Mouse (Mus musculus): ENCODE results near the gene Ttll13. TPM values are rescaled to one million over a fixed set of nuclear protein-coding genes. Genes with fewer than 3 reads are reported as not detected.

Ttll13 gene
- total and polyA plus RNA-seq, 3 experiments: 0.39 to 0.40 TPM; not detected in 1

DNA sequence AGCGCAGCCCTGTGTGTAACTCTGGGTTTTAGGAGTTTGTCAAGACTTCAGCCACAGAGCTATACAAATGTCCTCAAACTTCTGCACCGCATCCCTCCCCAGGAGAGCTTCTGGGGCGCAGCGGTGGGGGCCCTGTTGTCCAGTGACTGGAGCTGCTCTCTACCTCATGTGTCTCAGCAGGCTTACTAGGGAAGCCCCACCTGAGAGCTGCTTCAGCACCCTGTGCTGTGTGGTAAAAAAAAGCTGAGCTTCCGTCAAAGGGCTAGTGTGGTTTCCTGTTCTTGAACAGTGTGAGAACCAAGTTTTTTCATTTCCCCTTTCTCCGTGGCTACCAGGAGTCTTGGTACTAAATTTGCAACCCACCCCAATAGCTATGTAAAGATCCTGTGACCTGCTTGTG, 36.5 kb upstream of the Ttll13 start (continued):
- no peak for TF ChIP-seq SMC3 (IDR thresholded peaks at IDR 0.05; ENCODE audit: low read depth, low read length)
- 0 out of 2 replicates have a peak, but pooled peaks have one; percentile 1 for TF ChIP-seq ZC3H11A (IDR thresholded peaks at IDR 0.05; ENCODE audit: low read depth, low read length)

- Histone ChIP-seq H3K9me3 (replicated peaks; ENCODE audit: insufficient read depth, low read length) (no peaks in the 10 kb centered on the region), H3K27ac (ENCODE audit: control insufficient read depth, low read depth, low read length) (no peak overlapping the region), H3K36me3 (ENCODE audit: control insufficient read depth in 1 of 2, insufficient read depth in 2 of 2, low read length in 2 of 2) (peaks cover 1 to 40% of the 10 kb centered on the region in 2 experiments; a peak in 3 of 4 replicates), H3K27me3 (ENCODE audit: control insufficient read depth in 1 of 2, insufficient read depth in 2 of 2, low read length in 2 of 2) (no peaks in the 10 kb centered on the region), H3K4me1 (ENCODE audit: control insufficient read depth in 1 of 2, insufficient read depth in 2 of 2, low read length in 2 of 2) (peaks cover 20 to 47% of the 10 kb centered on the region in 2 experiments), H3K9ac (ENCODE audit: control insufficient read depth, low read depth, low read length, poor library complexity, severe bottlenecking) (no peak overlapping the region), H3K4me3 (ENCODE audit: control insufficient read depth in 1 of 2, insufficient read depth in 1 of 2, low read depth in 2 of 2, low read length in 2 of 2) (no peak overlapping the region), H3K79me2 (ENCODE audit: control insufficient read depth, insufficient read depth, low read length, poor library complexity) (peaks cover 38% of the 10 kb centered on the region)
- no peak for DNase-seq (ENCODE audit: low read depth, low spot score)
- TF ChIP-seq ELF1 (IDR thresholded peaks at IDR 0.05; ENCODE audit: low read depth, low read length) (no peak), ZNF384 (IDR thresholded peaks at IDR 0.05; ENCODE audit: low read depth, low read length) (0 out of 2 replicates have a peak, but pooled peaks have one; percentile 27)
These were observed 35.2 kb upstream of the Ttll13 start for GRCm38 (mm10) chr7:80210982-80211381.

- Histone ChIP-seq H3K4me1 (ENCODE audit: control insufficient read depth in 1 of 2, insufficient read depth in 2 of 2, low read length in 2 of 2) (peaks cover 10 to 21% of the 10 kb centered on the region in 2 experiments), H3K4me3 (ENCODE audit: control insufficient read depth in 1 of 2, insufficient read depth in 1 of 2, low read depth in 2 of 2, low read length in 2 of 2) (no peak overlapping the region), H3K9ac (ENCODE audit: control insufficient read depth, low read depth, low read length, poor library complexity, severe bottlenecking) (no peak overlapping the region), H3K27ac (ENCODE audit: control insufficient read depth, low read depth, low read length) (no peak overlapping the region), H3K36me3 (ENCODE audit: control insufficient read depth in 1 of 2, insufficient read depth in 2 of 2, low read length in 2 of 2) (peaks cover 5 to 15% of the 10 kb centered on the region in 2 experiments; a peak in 3 of 4 replicates), H3K27me3 (ENCODE audit: control insufficient read depth in 1 of 2, insufficient read depth in 2 of 2, low read length in 2 of 2) (no peaks in the 10 kb centered on the region), H3K9me3 (replicated peaks; ENCODE audit: insufficient read depth, low read length) (no peaks in the 10 kb centered on the region), H3K79me2 (ENCODE audit: control insufficient read depth, insufficient read depth, low read length, poor library complexity) (peaks cover 22% of the 10 kb centered on the region)
- DNase-seq (ENCODE audit: low read depth, low spot score): no peak
- TF ChIP-seq POLR2AphosphoS5 (IDR thresholded peaks at IDR 0.05; ENCODE audit: borderline replicate concordance, low read depth, low read length) (no peak), JUND (IDR thresholded peaks at IDR 0.05; ENCODE audit: low read depth, low read length) (no peak), NRF1 (IDR thresholded peaks at IDR 0.05; ENCODE audit: insufficient read depth, low read depth, low read length, poor library complexity, severe bottlenecking) (no peak), SIN3A (IDR thresholded peaks at IDR 0.05; ENCODE audit: low read length) (no peak), BHLHE40 (IDR thresholded peaks at IDR 0.05; ENCODE audit: borderline replicate concordance, low read depth, low read length) (no peak), ZNF384 (IDR thresholded peaks at IDR 0.05; ENCODE audit: low read depth, low read length) (no peak), EP300 (IDR thresholded peaks at IDR 0.05; ENCODE audit: low read depth in 1 of 2, low read length in 2 of 2) (no peak), GATA1 (IDR thresholded peaks at IDR 0.05; ENCODE audit: low read depth, low read length) (no peak), ZMIZ1 (IDR thresholded peaks at IDR 0.05; ENCODE audit: low read depth, low read length) (no peak), POLR2AphosphoS2 (IDR thresholded peaks at IDR 0.05; ENCODE audit: low read length) (no peak), GABPA (IDR thresholded peaks at IDR 0.05; ENCODE audit: low read depth, low read length) (no peak), ETS1 (IDR thresholded peaks at IDR 0.05; ENCODE audit: low read depth, low read length) (no peak), CHD2 (IDR thresholded peaks at IDR 0.05; ENCODE audit: low read length) (no peak)
These were observed 32.6 kb upstream of the Ttll13 start for GRCm38 (mm10) chr7:80213604-80214003.

Measured in MEL (cell line).